Mouse (Mus musculus) embryo, embryonic 11 days (tissue): ENCODE results near the gene Pofut1.
A peak's percentile ranks its signal among the peaks of the same experiment; 100 is the strongest.
"Not testable (repeated sequence)": the region's sequence is repeated elsewhere in the genome, so short reads cannot be mapped to it uniquely, and the experiment has no call there.

Source experiments
- DNase-seq: peaks from one replicate; pipeline ENCODE4 v3.0.0-alpha.2; 2015

The Pofut1 gene

GRCm38 (mm10) chr2:153239021-153239859, 2.1 kb upstream of the Pofut1 start:
- DNase-seq = peak; percentile 8

- DNase-seq = peak; percentile 65
Measured at GRCm38 (mm10) chr2:153239860-153240480, 1.4 kb upstream of the Pofut1 start.

- DNase-seq = no peak
Measured at GRCm38 (mm10) chr2:153240701-153241235, 565 bp upstream of the Pofut1 start.

GRCm38 (mm10) chr2:153242156-153242555, 823 bp downstream of the Pofut1 start:
- peak; percentile 5 for DNase-seq

- DNase-seq = no peak
Measured at GRCm38 (mm10) chr2:153249751-153250150, 8.4 kb downstream of the Pofut1 start.

- DNase-seq = no peak
Measured at GRCm38 (mm10) chr2:153256604-153257003, 15.3 kb downstream of the Pofut1 start.

GRCm38 (mm10) chr2:153259030-153259863, 17.9 kb downstream of the Pofut1 start:
- no peak for DNase-seq

- DNase-seq = no peak
Measured at GRCm38 (mm10) chr2:153259864-153260674, 18.7 kb downstream of the Pofut1 start.

GRCm38 (mm10) chr2:153263053-153263452, 21.7 kb downstream of the Pofut1 start:
- no peak for DNase-seq

GRCm38 (mm10) chr2:153267331-153267730, 26.0 kb downstream of the Pofut1 start:
- DNase-seq = no peak

- not testable (repeated sequence) for DNase-seq
Measured at GRCm38 (mm10) chr2:153270231-153270915, 29.0 kb downstream of the Pofut1 start.

- DNase-seq = not testable (repeated sequence)
Measured at GRCm38 (mm10) chr2:153274200-153274918, 33.0 kb downstream of the Pofut1 start.

GRCm38 (mm10) chr2:153274919-153275247, 33.5 kb downstream of the Pofut1 start:
- no peak for DNase-seq

GRCm38 (mm10) chr2:153275577-153275976, 34.2 kb downstream of the Pofut1 start:
- DNase-seq = not testable (repeated sequence)

GRCm38 (mm10) chr2:153276440-153276839, 35.1 kb downstream of the Pofut1 start:
- DNase-seq = no peak

GRCm38 (mm10) chr2:153276846-153277245, 35.5 kb downstream of the Pofut1 start:
- DNase-seq = not testable (repeated sequence)

- no peak for DNase-seq
Measured at GRCm38 (mm10) chr2:153278357-153278756, 37.0 kb downstream of the Pofut1 start.

GRCm38 (mm10) chr2:153283919-153284318, 42.6 kb downstream of the Pofut1 start:
- no peak for DNase-seq

- DNase-seq = no peak
Measured at GRCm38 (mm10) chr2:153286524-153286923, 45.2 kb downstream of the Pofut1 start.

GRCm38 (mm10) chr2:153287835-153288234, 46.5 kb downstream of the Pofut1 start:
- DNase-seq = no peak
